Mouse (Mus musculus): ENCODE measurements around the gene Otub1. TPM values are rescaled to one million over a fixed set of nuclear protein-coding genes. Genes with fewer than 3 reads are reported as not detected.

The Otub1 gene
- total RNA-seq, 2 experiments from 2014 or later = 33.6 to 76.2 TPM

DNA sequence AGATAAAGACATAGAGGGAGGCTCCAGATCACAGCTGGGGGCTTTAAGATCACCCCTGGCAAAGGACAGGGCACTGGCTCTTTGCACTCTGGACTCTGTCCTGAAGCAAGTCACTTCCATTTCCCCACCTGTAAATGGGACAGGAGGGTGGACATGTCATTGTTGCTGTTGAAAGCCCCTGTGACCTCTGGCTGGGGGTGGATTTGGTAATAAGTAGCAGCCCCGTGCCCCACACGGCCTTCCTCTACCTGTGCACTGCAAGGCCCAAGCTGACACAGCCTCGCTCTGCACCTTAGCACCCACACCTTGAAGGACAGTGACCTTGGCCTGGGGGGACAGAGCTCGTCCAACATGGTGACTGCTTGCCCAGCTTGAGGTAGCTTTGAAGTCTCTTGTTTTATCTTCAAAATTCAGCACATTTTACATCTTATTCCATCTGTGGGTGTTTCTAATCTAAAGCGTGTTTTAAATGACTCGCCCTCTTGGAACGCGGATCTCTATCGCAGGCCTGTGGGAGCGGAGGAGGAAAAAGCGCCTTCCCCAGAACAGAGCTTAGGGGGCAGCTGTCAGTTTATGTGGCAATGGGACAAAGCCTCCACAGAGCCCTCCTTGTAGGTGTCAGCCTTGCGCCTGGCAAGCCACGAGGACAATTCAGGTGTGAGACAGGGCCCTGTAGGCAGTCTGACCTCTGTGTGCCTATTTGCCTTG, 28.2 kb downstream of the Otub1 start:
- no peak for ATAC-seq (ENCODE audit: poor library complexity, severe bottlenecking)

DNA sequence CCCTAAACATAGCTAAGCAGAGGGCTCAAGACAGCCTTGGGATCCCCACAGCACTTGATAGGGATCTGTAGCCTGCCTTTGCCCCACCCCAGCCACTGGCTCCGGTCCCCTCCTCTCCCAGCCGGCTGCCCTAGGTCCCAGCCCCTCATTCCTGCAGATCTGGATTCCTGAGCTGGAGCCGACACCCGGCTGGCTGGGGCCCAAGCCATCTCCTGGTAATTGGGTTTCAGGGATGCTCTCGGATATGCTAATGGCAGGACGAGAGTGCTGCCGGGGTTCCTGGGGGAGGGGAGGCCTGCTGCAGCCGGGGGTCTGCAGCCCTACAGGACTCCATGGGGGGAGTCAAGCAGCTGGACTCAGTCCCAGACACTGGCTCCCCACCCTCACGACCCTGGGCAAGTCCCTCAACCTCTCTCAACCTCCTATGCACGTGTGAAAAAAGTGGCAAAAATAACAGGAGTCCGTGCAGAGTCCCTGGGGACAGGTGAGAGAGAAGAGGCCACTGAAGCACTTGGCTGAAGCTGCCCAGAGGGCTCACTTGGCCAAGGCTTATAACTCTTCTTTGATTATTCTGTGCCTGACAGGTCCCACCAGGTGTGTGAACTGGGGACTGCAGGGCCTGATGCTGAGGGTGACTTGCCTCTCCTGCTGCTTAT, 29.9 kb downstream of the Otub1 start:
- ATAC-seq (ENCODE audit: poor library complexity, severe bottlenecking) = no peak

DNA sequence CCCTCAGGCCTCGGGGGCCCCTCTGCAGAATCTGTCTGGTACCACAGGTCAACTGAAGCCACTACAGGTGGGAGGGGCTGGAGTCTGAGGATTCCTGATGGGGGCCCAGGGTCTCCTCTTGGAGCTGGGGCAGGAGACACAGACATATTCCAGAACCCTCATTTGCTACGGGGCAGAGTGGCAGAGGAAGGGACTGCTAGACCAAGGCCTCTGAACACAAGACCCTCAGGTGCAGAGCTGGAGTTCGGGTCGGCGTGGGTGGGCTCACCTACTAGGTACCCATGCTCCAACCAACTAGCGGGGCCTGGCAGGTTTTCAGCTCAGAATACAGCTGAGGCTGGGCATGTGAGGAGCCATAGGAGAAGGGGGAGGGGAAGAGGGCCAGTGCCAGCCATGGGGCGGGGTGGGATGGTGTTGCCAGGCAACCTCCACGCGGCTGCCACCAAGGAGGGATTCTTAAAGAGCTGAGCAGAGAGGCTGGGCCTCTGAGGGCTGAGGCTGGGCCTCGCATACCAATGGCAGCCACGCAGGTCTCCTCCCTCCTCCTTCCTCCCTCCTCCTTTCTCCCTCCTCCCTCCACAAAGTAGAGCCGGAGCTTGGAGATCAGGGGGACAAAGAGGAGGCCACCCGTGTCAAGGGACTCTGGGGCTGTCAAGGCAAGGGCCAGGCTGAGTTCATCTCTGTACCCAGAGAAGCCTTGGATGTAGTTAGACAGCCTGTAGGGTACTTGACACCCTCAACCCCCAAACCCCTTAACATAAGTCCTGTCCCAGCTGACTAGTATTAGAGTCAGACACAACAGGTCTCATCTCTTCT, 33.9 kb downstream of the Otub1 start:
- no peak for ATAC-seq (ENCODE audit: poor library complexity, severe bottlenecking)

DNA sequence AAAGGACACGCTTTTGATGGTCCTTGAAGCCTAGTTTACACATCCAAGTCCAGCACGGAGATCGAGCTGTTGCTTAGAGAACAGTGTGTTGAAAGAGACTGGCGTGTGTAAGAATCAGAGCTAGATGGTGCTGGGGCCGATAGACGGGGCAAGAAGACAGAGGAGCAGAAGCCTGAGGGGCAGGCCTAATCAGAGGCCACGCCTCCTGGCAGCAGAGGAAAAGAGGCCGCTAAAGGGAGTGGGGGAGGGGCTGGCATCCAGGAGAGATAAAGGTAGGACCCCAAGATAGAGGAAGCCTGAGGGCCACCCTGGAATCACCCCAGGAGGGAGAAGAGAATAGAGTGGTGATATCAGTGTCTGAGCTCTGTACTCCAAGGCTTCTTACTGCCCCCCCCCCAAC, 34.7 kb downstream of the Otub1 start:
- ATAC-seq (ENCODE audit: poor library complexity, severe bottlenecking) = no peak

DNA sequence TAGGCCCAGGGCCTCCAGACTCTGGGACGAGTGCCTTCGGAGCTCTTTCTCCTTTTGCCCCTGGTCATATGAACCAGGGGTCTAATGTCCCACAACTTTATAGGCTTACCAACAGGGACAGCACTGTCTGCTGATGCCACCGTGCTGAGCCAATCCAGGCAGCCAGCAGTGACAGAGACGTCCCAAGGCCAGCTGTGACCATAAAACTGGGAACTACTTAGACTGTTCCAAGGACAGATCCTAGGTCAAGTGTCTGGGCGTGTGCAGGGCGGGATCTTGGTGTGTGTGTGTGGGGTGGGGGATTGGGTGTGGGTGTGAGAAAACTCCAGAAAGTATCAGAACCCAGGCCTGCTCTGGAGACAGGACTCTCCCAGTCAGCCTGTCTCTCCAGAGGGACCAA, 35.2 kb downstream of the Otub1 start:
- ATAC-seq (ENCODE audit: poor library complexity, severe bottlenecking) = no peak

DNA sequence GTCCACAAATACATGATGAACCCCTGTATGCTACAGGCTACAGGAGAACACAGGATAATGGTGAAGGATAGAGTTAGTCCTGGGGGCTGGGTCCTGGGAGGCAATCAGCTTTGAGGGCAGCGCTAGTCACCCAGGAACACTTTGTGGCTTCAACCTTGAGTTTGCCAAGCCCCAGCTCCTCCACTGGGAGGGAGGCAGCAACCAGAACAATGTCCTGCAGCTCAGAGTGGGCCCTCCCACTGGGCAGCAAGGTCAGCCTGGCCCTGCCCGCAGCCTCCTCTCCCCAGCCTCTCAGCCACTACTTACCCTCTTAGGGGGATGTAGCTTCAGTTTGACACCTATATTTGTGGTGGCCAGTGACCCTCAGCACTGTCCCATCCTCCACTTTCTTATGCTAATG, 37.7 kb downstream of the Otub1 start:
- ATAC-seq (ENCODE audit: poor library complexity, severe bottlenecking) = no peak

DNA sequence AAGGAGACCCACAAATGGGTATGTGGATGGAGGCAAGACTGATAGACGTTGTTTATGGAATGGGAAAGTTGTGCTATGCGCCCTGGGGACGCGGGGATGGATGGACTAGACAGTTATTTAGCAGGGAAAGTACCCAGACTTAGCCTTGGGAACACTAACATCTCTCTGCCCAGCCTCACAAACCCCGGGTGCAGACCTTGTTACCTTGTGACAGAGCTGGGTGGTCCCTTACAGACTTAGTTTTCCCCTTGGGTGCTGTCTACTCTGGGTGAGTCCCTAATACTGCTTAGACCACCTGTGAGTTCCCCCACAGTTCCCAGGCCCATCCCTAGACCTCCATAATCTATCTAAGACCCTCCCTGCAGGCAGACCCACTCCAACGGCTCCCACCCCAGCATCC, 39.3 kb downstream of the Otub1 start:
- no peak for ATAC-seq (ENCODE audit: poor library complexity, severe bottlenecking)

DNA sequence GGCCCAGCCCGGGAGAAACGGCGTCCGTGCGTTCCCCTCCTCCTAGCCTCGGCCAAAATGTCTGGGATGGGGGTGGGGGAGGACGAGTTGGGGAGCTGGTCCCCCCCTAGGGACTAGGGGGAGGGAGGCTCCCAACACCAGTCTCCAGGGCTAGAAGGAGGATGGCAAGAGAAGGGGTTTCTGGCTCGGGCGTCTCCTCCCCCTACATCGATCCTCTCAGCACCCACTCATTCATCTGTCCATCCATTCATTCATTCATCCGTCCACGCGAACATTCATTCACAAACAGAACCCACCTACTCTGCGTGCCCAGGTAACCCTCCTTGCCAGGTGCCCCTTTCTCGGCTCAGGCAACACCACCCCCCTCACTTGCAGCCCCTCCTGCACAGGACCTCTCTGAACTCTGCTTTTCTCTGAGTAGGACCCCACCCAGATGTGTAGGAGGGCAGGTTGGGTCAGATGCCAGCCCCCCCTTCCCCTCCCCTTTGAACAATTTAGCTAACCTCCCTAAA, 39.9 kb downstream of the Otub1 start:
- ATAC-seq (ENCODE audit: poor library complexity, severe bottlenecking) = no peak

DNA sequence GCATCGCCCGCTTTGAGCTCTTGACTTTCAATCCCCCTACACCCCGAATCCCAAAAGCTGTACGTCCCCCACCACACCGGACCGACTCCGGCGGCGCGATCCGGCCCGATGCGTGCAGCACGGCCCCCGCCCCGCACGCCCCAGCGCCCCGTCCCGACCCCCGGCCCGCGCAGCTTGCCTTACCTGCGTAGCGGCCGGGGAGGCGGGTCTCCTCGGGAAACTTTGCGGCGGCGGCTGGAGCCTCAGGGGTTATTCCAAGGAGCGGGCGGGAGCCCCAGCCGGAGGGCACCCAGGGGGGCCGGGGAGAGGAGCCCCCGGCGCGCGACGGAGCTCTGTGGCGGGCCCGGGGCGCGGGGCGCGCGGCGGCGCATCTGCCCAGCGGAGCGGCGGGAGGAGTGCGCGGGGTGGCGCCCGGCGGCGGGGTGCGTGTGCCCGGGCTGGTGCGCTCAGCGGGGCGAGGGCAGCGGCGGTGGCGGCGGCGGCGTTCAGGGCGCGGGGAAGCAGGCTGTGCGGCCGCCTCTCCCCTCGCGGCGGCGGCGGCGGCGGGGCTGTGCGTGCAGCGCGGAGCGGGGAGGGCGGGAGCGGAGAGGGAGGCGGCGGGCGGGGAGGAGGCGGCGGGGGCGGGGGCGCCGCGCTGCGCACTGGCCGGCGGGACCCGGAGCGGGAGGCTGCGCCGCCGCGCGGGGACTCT, 40.5 kb downstream of the Otub1 start:
- ATAC-seq (ENCODE audit: poor library complexity, severe bottlenecking) = no peak

DNA sequence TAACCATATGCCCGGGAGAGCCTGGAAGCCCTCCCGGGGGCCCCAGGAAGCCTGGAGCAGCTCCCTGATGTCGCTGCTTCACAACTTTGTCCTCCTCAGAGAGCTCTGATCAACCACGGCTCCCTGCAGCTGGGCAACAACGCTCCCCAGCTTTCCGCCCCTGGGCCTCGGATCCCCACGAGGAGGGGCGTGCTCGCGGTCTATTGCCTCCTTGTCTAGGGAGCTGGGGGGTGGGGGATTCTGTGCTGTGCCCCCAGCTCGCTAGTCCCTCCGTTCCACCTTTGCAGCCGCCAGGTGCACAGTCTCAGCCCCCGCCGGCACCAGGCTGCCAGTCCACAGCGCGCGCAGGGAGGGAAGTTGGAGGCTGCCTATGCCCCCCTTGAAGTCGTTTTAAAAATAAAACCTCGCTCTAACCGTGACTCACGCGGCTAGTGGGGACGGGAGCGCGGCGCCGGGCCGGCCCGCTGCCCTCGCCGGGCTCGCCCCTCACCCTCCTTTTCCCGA, 41.2 kb downstream of the Otub1 start:
- no peak for ATAC-seq (ENCODE audit: poor library complexity, severe bottlenecking)

DNA sequence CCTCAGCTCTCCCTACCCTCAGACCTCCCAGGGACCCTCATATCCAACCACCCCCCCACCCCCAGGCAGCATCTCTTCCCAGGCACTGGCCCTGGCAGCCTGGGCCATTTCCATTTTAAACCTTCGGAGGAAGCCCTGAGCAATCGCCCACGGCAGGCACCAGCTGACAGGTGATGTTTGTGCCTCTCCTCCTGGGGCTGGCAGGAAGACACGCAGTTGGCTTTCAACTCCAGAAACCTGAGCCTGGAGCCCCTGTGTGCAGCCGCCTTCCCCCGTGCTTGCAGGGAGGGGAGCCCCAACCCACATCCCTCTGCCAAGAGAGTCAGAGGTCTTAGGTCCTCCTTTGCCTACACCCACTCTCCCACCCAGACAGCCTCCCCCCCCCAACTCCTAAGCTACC, 41.9 kb downstream of the Otub1 start:
- ATAC-seq (ENCODE audit: poor library complexity, severe bottlenecking) = no peak

DNA sequence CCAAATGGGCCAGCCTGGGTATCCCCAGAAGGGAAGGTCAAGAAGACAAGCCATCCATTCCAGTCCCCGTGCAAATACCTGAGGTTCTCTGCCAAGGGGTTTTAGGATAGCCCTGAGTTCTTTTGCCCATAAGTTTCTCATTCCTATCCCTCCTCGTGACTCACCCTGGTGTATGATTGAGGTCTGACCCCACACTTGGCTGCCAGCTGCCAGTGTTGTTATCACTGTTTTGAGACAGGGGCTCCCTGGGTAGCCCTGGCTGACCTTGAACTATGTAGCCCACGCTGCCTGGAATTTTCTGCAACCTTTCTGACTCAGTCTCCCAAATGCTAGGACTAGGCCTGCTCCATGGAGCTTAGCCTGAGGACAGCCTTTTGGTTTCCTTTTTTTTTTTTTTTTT, 45.1 kb downstream of the Otub1 start:
- ATAC-seq (ENCODE audit: poor library complexity, severe bottlenecking) = no peak

DNA sequence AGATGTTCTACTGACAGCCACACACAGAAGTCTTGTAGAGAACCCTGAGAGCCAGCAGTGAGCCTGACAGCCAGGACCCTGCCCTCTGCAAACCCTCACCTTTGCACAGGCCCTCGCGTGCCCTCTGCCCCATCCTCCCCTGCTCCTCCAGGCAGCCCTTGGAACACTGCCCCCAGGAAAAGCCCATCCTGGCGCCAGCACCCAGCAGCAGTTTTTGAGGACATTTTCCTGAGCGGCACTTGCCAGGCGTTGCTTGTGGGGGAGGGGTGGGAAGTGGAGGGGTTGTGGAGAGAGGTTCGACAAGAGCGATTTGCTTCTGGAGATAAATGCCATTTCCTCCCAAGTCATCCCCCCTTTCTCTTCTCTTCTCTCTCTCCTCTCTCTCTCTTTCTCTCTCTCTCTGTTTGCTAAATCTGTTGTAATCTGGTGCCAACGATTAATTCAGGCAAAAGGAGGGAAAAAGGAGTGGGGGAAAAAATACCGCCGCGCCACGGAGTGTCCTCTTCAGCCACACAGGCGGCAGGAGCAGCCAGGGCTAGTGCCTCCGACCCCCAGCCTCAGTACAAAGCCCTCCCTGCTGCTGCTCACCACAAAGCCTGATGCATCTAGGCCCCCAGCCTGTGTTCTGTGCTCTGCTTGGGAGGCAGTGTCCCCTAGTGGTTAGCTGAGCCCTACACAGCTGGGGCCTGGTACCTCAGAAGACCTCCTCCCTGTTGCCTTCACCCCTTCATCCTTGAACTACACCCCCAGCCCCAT, 45.8 kb downstream of the Otub1 start:
- ATAC-seq (ENCODE audit: poor library complexity, severe bottlenecking) = no peak

DNA sequence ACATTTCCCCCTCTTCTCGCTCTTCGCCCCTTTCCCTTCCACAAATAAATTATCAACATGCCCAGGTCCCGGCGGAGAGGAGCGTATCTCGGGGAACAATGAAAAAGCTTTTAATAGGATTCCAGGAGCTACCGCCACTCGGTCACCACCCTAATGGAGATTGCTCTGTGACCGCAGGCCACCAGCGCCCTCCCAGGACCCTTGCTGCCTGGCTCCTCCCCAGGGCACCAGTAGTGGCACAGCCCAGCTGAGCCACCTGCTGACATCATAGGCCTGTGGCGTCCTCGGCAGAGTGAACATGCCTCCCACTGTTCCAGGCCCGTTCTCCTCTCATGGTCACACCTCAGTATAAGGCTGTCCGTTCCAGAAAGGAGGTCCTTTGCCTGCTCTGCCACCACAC, 48.4 kb downstream of the Otub1 start:
- no peak for ATAC-seq (ENCODE audit: poor library complexity, severe bottlenecking)

DNA sequence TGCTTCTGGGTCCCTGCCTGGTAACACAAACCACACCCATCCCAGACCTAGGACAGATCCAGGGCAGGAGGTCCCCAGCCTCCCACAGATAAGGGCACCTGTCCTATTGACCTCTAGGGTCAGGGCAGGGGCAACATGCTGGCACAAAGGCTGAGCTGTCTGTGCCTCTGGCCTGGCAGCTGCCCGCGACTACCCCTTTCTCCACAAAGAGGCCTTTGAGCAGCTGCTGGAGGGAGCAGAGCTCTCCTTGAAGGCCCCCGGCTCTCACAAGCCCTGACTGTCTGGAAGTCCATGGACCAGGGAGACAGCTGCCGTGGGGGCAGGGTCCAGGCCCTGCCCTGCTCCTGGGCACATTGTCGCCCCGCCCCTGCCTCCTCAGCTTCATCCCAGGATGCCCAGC, 50.9 kb downstream of the Otub1 start:
- ATAC-seq (ENCODE audit: poor library complexity, severe bottlenecking) = no peak

DNA sequence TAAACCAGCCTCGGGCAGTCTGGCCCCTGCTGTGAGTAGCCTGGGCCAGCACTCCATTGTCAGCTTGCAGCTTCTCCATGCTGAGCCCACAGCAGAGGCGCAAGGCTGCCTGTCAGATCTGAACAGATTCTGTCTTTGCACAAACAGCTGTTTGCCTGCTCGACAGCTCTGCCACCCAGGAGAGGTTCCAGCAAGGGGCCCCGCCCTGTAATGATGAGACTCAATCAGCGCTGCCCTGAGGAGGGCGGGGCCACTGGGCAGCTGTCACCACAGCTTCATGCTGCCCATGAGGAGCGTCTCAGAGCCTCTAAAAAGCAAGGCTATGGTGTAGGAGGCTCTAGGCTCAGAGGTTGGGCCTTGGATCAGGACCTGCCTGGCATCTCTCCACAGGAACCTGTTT, 52.9 kb downstream of the Otub1 start:
- no peak for ATAC-seq (ENCODE audit: poor library complexity, severe bottlenecking)

DNA sequence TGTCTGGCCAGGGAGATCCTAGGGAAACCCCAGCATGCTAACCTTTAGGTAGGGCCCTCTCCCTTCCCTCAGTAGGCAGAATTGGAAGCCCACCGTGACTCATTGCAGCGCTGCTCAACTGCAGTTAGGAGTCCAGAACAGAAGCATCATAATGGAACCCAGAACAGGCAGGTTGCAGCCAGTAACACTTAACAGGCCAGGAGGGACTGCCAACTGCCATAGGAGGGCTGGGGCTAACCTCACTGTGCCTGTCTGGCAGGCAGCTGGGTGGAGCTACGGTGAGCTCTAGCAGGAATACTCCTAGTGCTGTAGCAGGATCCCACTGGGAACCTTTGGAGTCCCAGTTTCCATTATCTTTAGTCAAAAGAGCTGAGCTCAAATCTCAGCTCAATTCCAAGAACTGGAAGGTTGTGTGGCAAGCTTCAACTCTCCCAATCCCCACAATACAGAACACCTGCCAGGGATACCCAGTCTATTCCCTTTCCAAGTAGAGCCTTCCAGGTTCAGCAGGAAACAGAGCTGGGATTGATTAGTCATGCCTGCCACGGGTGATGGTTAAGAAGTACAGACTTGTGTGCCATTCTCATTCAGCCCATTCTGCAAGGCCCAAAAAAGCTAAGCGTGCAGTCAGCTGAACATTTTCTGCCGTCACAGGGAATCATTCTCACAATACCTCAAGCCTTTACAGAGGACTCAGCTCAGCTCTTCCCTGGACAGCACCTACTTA, 54.0 kb downstream of the Otub1 start:
- no peak for ATAC-seq (ENCODE audit: poor library complexity, severe bottlenecking)

DNA sequence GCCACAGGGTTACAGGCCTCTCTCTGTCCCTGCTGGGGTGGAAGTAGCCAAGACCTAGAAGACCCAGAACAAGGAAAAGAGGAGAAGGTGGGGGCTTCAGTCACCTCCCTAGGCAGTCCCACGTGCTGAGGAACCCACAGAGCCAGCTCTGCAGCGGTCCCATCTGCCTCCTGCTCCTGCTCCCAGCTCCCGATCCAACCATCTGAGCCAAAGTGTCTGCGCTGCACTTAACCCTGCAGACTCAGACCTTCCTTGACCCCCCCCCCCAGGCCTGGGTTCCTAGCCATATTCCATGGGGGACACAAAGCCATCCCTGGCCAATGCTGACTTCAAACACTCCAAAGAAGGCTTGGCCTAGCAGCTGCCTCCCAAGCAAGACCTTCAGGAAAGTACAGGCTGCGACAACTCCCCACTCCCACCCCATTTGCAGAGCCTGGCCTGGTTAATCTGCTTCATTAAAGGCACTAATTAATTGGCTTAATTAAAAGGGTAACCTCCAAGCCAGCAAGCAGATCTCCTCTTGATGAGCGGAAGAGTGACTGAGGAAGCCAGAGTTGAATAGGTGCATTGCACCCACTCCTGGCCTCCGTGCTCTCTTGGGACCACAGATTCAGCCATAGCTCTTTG, 54.7 kb downstream of the Otub1 start:
- ATAC-seq (ENCODE audit: poor library complexity, severe bottlenecking) = no peak

DNA sequence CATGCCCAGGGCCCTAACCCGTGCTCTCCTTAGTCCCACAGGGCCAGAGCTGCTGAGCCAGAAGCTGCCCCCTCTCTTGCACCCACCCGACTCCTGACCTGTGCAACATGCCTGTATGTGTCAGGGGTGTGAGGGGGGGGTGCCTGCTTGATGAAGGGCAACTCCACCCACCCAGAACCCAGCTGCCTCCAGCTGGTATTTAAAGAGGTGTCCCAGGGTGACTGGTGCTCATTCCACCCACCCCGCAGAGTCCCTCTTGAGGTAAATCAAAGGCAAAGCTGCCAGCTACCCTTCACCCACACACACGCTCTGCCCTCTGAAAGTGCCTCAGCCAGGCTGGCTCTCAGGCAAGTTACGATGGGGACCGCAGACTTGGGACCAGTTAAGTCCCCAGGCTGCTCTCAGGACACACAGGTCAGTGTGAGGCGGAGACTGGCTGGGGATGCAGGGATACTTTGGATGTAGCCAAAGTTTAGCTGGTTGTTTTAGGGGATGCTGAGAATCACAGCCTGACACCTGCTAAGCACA, 56.9 kb downstream of the Otub1 start:
- no peak for ATAC-seq (ENCODE audit: poor library complexity, severe bottlenecking)

All from megakaryocyte, adult 5-6 weeks (primary cell).